Mouse (Mus musculus): ENCODE results near the gene Ndufa9. TPM values are rescaled to one million over a fixed set of nuclear protein-coding genes. Genes with fewer than 3 reads are reported as not detected.

Gene Ndufa9
- polyA plus RNA-seq, 1 experiment from 2014 or later: 171 TPM

Other genes starting within 250 kb of the Ndufa9 start
- 1.6 and 2.5 TPM in 2 replicates for gene Kcna1, start 202.8 kb downstream of the Ndufa9 start, polyA plus RNA-seq (2016; fragmentation: Nextera tagmentation; extraction: Ambion mirVana)
- 12.5 and 13.5 TPM in 2 replicates for gene Kcna6, start 108.5 kb downstream of the Ndufa9 start, polyA plus RNA-seq (2016; fragmentation: Nextera tagmentation; extraction: Ambion mirVana)
- 0.13 TPM in 1 of 2 replicates, not detected in the other for gene Akap3, start 4.0 kb upstream of the Ndufa9 start, polyA plus RNA-seq (2016; fragmentation: Nextera tagmentation; extraction: Ambion mirVana)
- gene Dyrk4, start 72.7 kb upstream of the Ndufa9 start, polyA plus RNA-seq (2016; fragmentation: Nextera tagmentation; extraction: Ambion mirVana): 0.30 TPM in 1 of 2 replicates, not detected in the other
- 42.6 and 45.1 TPM in 2 replicates for gene Rad51ap1, start 90.5 kb upstream of the Ndufa9 start, polyA plus RNA-seq (2016; fragmentation: Nextera tagmentation; extraction: Ambion mirVana)
- gene D6Wsu163e, start 90.8 kb upstream of the Ndufa9 start, polyA plus RNA-seq (2016; fragmentation: Nextera tagmentation; extraction: Ambion mirVana): 19.1 and 20.5 TPM in 2 replicates
- gene Fgf6, start 166.4 kb upstream of the Ndufa9 start, polyA plus RNA-seq (2016; fragmentation: Nextera tagmentation; extraction: Ambion mirVana): 0.04 and 0.07 TPM in 2 replicates
- not detected in 2 replicates for gene Fgf23, start 223.8 kb upstream of the Ndufa9 start, polyA plus RNA-seq (2016; fragmentation: Nextera tagmentation; extraction: Ambion mirVana)